Mouse (Mus musculus) erythroblast, embryonic 14.5 days (primary cell): Measurements from ENCODE around the gene Twf2.

Experiments used
- GATA1 ChIP-seq: IDR thresholded peaks from 2 replicates; pipeline ENCODE4 v1.6.1; 2012; ENCODE audit warnings: low read length, inconsistent platforms, mixed read lengths
- TAL1 ChIP-seq: IDR thresholded peaks from 3 replicates; pipeline ENCODE4 v1.6.1; 2012; ENCODE audit warnings: low read length, inconsistent platforms, mixed read lengths

GRCm38 (mm10) chr9:106236156-106236817 lies 33.4 kb downstream of the Twf2 start:
- TF ChIP-seq GATA1 (no peak), TAL1 (no peak)
